Mouse (Mus musculus) heart, adult 2 months (tissue): ENCODE results near the gene Dscaml1.

Experiments
- CTCF ChIP-seq: fragments of 200-600 bp; IDR thresholded peaks from 2 replicates; pipeline ENCODE4 v1.8.1; 2022; ENCODE audit warnings: antibody characterized with exemption, mild to moderate bottlenecking, moderate library complexity
- EP300 ChIP-seq: fragments of 200-500 bp; IDR thresholded peaks from 2 replicates; pipeline ENCODE4 v1.6.1; 2011; ENCODE audit warnings: low read depth, low read length, control low read depth; ENCODE audit not compliant: insufficient read depth
- POLR2A ChIP-seq: fragments of 200-500 bp; IDR thresholded peaks from 2 replicates; pipeline ENCODE4 v1.6.1; 2011; ENCODE audit warnings: mild to moderate bottlenecking, low read depth, low read length, control low read depth; ENCODE audit not compliant: insufficient read depth

DNA sequence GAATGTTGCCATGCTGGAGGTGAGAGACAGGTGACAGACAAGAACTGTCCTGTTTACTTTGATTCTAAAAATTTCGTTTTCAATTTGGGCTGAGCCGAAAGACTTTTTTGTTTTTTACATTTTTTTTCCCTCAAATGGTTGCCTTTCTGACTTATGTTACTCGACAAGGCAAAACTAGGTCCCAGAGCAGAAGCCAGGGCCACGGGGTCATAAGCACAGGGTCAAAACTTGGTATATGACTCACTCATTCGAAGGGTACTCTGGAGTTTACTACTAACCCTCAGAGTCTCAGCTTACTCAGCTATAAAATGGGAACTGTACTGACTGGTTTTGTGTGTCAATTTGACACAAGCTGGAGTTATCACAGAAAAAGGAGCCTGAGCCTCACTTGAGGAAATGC, 343.2 kb downstream of the Dscaml1 start:
- TF ChIP-seq CTCF: no peak
- no peak for TF ChIP-seq POLR2A
- TF ChIP-seq EP300: no peak
